Mouse (Mus musculus): ENCODE measurements around the gene Ccdc138. TPM values are rescaled to one million over a fixed set of nuclear protein-coding genes. Genes with fewer than 3 reads are reported as not detected.

Ccdc138 gene
- 0.83 and 2.0 TPM in 2 replicates for total RNA-seq (2014; rRNA removed)
- polyA plus RNA-seq (2015; fragmentation: Nextera tagmentation; extraction: Ambion mirVana): 6.4 and 6.9 TPM in 2 replicates

GRCm38 (mm10) chr10:58497320-58498284 lies at the start of gene Ccdc138:
Gene Ccdc138, plus strand, starts transcription at chr10:58497948.
- Histone ChIP-seq H3K4me1 (ENCODE audit: insufficient read depth, low read length) (no peaks in the 10 kb centered on the region), H3K27ac (peak within 1 kb of the TSS; percentile 76), H3K27me3 (ENCODE audit: insufficient read depth, low read length) (no peaks in the 10 kb centered on the region), H3K4me2 (ENCODE audit: low read depth, low read length) (peak within 1 kb of the TSS; percentile 62), H3K9me3 (ENCODE audit: low read length) (no peaks in the 10 kb centered on the region), H3K36me3 (ENCODE audit: insufficient read depth, low read length) (peaks cover 12% of the 10 kb centered on the region; the same call in 1 of the 2 replicates), H3K4me3 (ENCODE audit: low read length) (peak within 1 kb of the TSS; percentile 78), H3K9ac (replicated peaks; ENCODE audit: low read length) (peak within 1 kb of the TSS; percentile 57)
- WGBS: 2% methylated on average over 50 of the region's 50 CpGs
- DNase-seq (ENCODE audit: low spot score) (peak; percentile 94), ATAC-seq (peak; percentile 100)
- peak; percentile 57 for TF ChIP-seq CTCF (IDR thresholded peaks at IDR 0.05; ENCODE audit: low read depth)

GRCm38 (mm10) chr10:58451575-58451974 lies 46.2 kb upstream of the Ccdc138 start:
- no peak overlapping the region for H3K9ac ChIP-seq (replicated peaks; ENCODE audit: low read length)
- DNase-seq (ENCODE audit: low spot score): no peak
- ATAC-seq: no peak

GRCm38 (mm10) chr10:58452185-58452584 lies 45.6 kb upstream of the Ccdc138 start:
- ATAC-seq: no peak
- 95% methylated on average over 1 of the region's 1 CpGs for WGBS
- H3K27ac ChIP-seq: no peak overlapping the region

More at GRCm38 (mm10) chr10:58451575-58451974, 46.2 kb upstream of the Ccdc138 start:
- Histone ChIP-seq H3K9me3 (ENCODE audit: low read length) (no peaks in the 10 kb centered on the region), H3K4me3 (ENCODE audit: low read length) (no peak overlapping the region), H3K4me1 (ENCODE audit: insufficient read depth, low read length) (no peaks in the 10 kb centered on the region), H3K27me3 (ENCODE audit: insufficient read depth, low read length) (no peaks in the 10 kb centered on the region), H3K4me2 (ENCODE audit: low read depth, low read length) (no peak overlapping the region), H3K27ac (no peak overlapping the region), H3K36me3 (ENCODE audit: insufficient read depth, low read length) (peaks cover 19% of the 10 kb centered on the region)
- TF ChIP-seq CTCF (IDR thresholded peaks at IDR 0.05; ENCODE audit: low read depth): no peak

GRCm38 (mm10) chr10:58459896-58460295 lies 37.9 kb upstream of the Ccdc138 start:
- Histone ChIP-seq H3K9me3 (ENCODE audit: low read length) (no peaks in the 10 kb centered on the region), H3K4me2 (ENCODE audit: low read depth, low read length) (no peak overlapping the region), H3K27me3 (ENCODE audit: insufficient read depth, low read length) (no peaks in the 10 kb centered on the region), H3K36me3 (ENCODE audit: insufficient read depth, low read length) (peaks cover 32% of the 10 kb centered on the region), H3K27ac (no peak overlapping the region), H3K4me3 (ENCODE audit: low read length) (no peak overlapping the region), H3K9ac (replicated peaks; ENCODE audit: low read length) (no peak overlapping the region), H3K4me1 (ENCODE audit: insufficient read depth, low read length) (no peaks in the 10 kb centered on the region)
- no peak for DNase-seq (ENCODE audit: low spot score)
- WGBS: 97% methylated on average over 1 of the region's 1 CpGs
- no peak for TF ChIP-seq CTCF (IDR thresholded peaks at IDR 0.05; ENCODE audit: low read depth)
- ATAC-seq: no peak

More at GRCm38 (mm10) chr10:58452185-58452584, 45.6 kb upstream of the Ccdc138 start:
- H3K4me2 ChIP-seq (ENCODE audit: low read depth, low read length): no peak overlapping the region
- no peaks in the 10 kb centered on the region for H3K9me3 ChIP-seq (ENCODE audit: low read length)
- DNase-seq (ENCODE audit: low spot score): no peak
- H3K9ac ChIP-seq (replicated peaks; ENCODE audit: low read length): no peak overlapping the region
- no peak overlapping the region for H3K4me3 ChIP-seq (ENCODE audit: low read length)
- no peaks in the 10 kb centered on the region for H3K4me1 ChIP-seq (ENCODE audit: insufficient read depth, low read length)
- H3K36me3 ChIP-seq (ENCODE audit: insufficient read depth, low read length): peaks cover 19% of the 10 kb centered on the region
- no peak for TF ChIP-seq CTCF (IDR thresholded peaks at IDR 0.05; ENCODE audit: low read depth)
- H3K27me3 ChIP-seq (ENCODE audit: insufficient read depth, low read length): no peaks in the 10 kb centered on the region

GRCm38 (mm10) chr10:58477086-58477755 lies 20.5 kb upstream of the Ccdc138 start:
- Histone ChIP-seq H3K27me3 (ENCODE audit: insufficient read depth, low read length) (no peaks in the 10 kb centered on the region), H3K36me3 (ENCODE audit: insufficient read depth, low read length) (peaks cover 41% of the 10 kb centered on the region), H3K9ac (replicated peaks; ENCODE audit: low read length) (no peak overlapping the region), H3K4me3 (ENCODE audit: low read length) (no peak overlapping the region), H3K9me3 (ENCODE audit: low read length) (no peaks in the 10 kb centered on the region), H3K4me2 (ENCODE audit: low read depth, low read length) (no peak overlapping the region), H3K27ac (no peak overlapping the region), H3K4me1 (ENCODE audit: insufficient read depth, low read length) (no peaks in the 10 kb centered on the region)
- DNase-seq (ENCODE audit: low spot score): no peak
- WGBS: 80% methylated on average over 5 of the region's 5 CpGs
- ATAC-seq: no peak
- TF ChIP-seq CTCF (IDR thresholded peaks at IDR 0.05; ENCODE audit: low read depth): no peak

GRCm38 (mm10) chr10:58478071-58478578 lies 19.6 kb upstream of the Ccdc138 start:
- Histone ChIP-seq H3K9ac (replicated peaks; ENCODE audit: low read length) (no peak overlapping the region), H3K4me2 (ENCODE audit: low read depth, low read length) (no peak overlapping the region), H3K4me1 (ENCODE audit: insufficient read depth, low read length) (no peaks in the 10 kb centered on the region), H3K9me3 (ENCODE audit: low read length) (no peaks in the 10 kb centered on the region), H3K4me3 (ENCODE audit: low read length) (no peak overlapping the region), H3K27me3 (ENCODE audit: insufficient read depth, low read length) (no peaks in the 10 kb centered on the region), H3K27ac (no peak overlapping the region), H3K36me3 (ENCODE audit: insufficient read depth, low read length) (peaks cover 44% of the 10 kb centered on the region)
- no peak for ATAC-seq
- no peak for TF ChIP-seq CTCF (IDR thresholded peaks at IDR 0.05; ENCODE audit: low read depth)
- no peak for DNase-seq (ENCODE audit: low spot score)
- 94% methylated on average over 2 of the region's 2 CpGs for WGBS

Data from hindbrain, postnatal 0 days (tissue).